Mouse (Mus musculus) telencephalon, adult 2 months (tissue): ENCODE results near the gene Frem1.
A peak's percentile ranks its signal among the peaks of the same experiment; 100 is the strongest.

Experiments used
- DNase-seq: peaks from one replicate; pipeline ENCODE4 v3.0.0-alpha.2; 2011; ENCODE audit warnings: low read depth, low spot score

Frem1 gene

DNA sequence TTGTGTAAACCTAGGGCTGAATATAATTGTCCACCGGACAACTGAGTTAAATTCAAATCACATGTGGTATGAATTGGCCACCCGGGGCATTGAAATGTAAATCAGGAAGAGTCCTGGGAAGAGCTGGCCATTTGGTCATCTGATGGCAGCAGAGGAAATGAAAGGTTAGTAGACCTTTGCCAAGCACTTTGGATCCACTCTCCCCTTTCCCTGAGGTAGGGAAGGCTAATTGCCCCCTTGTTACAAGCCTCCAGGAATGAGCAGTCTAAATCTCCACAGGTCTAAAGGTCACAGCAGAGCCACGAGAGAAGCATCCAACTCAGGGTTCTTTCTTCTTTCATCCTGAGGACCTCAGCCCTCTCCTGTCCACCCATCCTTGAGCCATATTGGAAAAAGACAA, 20.5 kb downstream of the Frem1 start:
- no peak for DNase-seq

DNA sequence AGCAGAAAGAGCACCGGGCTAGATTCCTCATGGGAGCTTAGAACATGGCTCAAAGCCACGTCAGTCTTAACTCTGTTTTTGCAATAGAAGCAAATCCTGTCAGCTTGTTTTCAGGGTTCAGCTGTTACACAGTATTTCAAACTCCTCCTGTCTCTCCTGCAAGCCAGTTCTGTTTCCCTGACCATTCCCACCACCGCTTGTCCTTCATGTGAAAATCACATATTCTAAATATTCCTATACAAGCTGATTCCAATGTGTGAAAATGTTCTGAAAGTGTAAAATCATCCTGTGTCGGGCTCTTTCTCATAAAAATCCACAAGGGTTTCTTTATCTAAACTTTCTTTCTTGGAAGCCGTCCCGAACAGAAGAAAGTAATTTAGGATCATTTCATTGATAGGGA, 22.0 kb downstream of the Frem1 start:
- peak; percentile 60 for DNase-seq

DNA sequence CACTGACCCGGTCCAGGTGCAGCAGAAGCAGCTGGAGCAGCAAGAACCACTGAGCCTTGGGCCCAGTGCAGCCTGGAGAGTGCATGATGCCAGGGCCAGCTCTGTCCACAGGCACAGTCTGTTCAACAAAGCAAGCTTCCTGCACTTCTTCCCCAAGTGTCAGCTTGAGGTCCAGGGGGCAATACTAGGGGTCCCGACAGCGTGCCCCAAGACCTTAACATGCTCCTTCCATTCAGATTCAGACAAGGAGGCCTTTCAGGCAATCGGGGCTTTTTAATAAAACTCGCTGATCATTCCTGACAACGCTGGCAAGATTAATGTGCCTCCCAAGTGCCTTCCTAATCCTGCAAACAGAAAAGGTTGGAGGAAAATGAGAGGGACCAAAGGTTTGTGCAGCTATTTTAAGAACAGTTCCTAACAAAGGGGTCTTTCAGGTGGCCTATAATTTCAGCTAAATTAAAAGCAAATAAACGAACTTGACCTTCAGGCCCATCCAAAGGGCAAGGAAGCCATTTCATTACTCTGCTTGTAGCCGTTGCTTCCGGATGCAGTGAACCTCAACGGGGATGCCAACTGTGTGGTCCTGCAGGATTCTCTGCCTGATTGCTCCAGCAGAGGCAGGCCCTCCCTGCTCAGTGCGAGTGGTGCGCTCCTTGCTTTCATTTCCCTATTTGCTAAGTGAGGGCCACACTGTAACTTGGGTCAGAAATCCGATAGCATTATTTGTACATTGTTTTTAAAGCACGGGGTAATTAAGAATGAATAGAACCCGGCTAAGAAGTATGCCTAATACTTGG, 31.2 kb downstream of the Frem1 start:
- DNase-seq = no peak

DNA sequence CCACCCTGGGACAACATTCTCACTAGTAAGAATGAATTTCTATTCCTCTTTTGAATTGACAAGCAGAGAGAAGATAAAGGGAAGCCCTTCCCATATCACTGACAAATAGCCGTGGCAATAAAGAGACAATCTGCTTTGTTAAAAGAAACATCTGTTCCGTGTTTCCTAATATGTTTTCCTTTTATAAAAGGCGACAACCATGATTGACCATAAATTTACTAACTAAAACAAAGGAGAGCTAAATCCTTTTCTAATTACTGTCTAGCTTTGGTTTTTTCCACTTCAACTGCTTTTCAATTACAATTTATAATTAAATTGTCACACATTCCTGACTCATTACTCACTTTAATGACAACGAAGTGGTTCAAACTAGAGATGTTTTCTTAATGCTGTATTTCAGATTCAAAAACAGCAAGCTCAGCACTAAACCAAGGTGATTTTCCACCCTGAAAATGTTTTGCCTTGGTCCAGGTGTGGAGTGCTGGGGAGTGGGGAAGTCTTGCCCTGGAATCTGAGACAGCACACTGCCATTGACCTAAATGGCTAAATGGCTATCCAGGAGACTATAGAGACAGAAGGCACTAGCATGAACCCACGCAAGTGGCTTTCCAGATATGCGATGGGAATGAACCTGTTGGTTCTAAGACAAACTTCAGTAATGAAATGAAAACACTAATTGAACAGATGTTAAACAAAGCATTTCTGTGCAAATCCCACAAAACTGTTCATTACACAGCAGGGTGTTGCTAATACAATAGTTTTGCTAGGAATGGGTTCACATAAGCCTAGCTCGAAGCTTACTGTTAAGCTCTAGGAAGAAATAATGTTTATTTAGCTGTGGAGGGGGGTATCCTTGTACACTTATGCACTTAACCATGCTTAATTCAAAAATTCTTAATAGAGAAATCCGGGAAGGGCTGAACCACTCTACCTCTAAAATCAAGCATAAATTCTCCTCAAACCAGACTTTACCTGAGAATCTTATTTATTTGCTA, 33.7 kb downstream of the Frem1 start:
- DNase-seq = no peak

DNA sequence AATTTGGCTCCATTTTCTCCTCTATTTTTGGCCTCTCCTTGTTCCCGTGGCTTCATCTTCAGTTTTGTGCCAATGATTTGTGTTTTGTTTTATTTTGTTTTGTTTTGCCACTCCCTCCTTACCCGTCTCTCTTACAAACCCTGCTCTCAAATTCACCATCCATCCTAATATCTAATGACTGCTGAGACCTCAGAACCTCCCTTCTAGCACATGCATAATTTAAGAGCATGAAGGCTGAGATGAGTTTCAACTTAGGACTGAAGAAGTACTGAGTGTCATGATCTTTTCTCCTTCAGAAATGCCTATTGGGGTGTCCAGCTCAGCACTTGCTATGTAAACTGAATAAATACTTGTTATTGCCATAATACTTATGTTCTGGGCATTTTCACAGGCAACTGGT, 37.6 kb downstream of the Frem1 start:
- DNase-seq = no peak

DNA sequence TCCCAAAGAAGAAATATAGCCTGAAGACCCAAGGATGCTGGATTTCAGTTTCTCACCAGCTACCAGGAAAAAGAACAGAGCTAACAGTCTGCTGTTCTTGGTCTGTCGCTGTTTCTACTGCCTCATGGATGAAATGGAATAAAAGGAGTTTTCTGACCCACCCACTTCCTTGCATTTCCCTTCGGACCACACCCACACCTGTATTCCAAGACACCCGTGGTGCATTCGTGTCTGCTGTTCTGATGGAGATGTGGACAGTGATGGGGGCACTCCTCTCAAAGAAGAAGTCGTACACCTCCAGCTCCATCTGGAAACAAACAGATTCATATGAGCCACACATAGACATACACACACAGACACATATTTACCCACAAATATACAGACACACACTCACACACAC, 48.1 kb downstream of the Frem1 start:
- no peak for DNase-seq

DNA sequence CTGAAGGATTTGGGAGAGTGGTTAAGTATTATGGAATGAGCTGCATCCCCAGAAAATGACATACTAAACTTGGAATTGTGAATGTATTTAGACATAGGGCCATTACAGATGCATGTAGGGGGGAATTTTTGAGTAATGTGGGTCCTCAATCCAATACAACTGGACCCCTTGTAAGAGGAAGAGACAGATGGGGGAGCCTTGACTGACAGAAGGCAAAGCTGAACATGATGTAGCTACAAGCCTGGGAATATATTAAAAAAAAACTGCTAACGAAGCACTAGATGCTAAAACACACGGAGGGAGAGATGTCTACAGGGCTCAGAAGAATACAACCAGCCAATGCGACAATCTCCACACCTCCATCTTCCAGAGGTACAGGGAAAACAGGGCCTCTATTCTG, 60.1 kb downstream of the Frem1 start:
- no peak for DNase-seq

DNA sequence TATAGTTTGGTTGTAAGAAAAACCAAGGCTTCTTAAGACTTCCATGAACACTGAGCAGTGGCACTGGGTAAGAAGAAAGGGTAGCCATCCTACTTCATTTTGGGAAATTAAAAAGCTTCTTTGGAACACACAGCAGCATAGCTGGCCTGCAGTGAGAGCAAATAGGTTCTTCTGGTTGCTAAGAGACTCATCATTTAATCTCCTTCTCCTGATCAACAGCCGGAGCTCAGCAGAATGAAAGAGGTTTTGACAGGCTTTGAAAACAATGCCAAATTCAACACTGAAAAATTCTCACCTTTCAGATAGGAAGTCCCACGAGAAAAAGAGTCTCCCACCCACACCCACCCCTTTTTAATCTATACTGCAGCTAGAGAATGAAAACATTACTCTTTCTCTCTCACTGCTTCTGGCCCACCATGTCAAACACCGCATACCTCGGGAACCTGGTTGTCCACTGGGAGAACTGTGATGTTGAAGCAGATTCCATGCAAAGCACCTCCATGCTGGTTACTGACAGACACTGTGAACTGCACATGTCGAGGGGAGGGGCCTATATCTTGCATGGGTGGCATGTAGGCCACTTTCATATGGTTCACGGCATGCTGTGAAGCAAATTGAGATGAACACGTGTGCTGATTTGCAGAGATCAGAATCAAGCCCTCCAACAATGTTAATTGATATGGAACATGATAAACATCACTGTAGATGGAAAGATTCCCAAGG, 61.0 kb downstream of the Frem1 start:
- DNase-seq = no peak

DNA sequence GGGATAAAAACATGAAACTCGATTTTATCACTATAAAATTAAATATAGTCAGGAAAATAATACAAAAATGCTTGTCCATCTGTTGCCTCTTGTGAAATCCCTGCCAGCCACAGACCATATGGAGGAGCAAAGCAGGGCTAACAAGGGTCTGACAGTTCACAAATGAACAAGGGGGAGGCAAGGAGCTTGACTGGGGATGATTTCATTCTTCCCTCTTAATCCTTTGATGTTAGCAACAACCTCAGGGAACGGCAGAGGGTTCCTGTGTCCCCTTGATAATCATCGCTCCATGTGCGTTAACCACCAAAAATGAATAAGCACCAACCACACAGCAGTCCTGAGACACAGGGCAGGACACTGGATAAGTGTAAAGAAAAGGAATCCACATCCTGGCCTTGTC, 79.8 kb downstream of the Frem1 start:
- no peak for DNase-seq

DNA sequence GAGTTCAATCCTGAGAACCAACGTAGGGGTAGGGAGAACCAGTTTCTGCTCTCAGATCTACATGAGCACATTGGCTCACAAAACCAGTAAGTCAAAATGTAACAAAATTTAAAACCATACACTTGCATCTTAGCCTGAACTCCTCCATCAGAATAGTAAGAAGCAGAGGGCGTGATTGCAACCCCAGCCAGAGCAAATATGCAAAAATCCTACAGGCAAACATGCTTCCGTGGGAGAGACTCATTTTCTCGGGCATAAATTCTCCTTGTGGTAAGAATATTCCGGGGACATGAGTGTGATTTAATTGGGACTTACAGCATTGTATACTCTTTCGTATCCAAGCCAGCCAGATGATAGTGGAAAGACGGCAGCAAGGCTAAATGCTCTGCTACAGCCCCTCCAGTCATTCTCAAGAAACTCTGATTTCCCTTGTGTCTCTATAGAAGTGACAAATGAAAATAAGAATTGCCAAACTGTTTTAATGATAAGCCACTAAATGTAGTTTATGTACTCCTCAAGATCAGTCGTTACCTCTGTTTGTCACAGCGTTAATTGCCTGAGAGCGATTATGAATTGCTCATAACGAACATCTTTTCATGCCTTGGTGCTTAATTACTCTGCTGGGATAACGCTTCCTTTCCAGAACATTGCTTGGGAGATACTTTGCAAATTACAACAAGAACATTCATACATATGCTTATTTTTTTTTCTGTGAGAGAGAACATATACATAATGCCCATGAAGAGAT, 81.1 kb downstream of the Frem1 start:
- no peak for DNase-seq

DNA sequence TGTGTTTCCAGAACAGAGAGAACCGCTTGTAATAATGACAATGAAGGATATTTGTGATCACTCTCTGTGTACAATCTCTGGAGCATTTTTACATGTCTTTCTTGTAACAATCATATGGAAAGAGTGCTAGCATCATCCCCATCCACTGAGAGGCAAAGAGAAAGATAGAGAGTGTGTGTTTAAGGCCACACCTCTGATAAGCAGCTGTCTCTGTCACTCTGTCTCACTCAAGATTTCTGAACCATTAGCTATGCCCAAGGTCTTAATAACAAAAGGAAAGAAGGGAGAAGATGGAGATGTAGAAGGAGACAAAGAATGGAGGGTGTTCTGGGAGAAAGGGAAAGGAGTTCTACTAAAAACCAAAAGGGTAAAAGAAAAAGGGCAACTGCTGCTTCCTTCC, 91.1 kb downstream of the Frem1 start:
- DNase-seq = no peak

DNA sequence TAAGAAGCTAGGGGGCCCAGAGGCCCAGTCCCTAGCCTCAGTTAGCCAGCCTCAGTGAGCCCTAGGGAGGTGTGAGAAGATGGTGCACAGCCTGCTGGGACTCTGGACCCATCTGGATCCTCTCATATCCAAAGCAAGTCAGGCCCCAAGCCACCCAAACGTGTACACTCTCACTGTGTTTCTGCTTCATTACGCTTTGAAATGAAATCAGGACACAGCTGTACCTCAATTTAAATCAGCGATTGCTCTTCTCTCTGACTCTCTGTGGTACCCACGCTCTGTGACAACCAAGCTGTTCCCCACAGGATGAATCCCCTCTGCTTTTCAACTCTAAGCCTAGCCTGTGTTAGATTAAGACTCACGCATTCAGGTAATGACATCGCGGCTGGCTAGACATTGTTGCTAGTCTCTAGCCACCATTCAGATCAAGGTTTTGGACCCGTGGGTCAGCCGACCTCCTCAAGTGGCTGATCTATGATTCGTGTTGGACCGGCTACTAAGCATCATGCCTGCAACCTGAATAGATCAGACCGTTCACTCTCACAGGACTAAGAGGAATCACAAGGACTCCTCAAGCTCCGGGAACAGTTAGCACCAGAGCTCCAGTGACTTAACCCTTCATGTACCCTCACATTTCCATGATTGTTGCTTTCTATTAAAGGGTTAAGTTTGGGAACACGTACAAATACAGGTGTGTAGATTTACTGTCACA, 94.2 kb downstream of the Frem1 start:
- DNase-seq = no peak

DNA sequence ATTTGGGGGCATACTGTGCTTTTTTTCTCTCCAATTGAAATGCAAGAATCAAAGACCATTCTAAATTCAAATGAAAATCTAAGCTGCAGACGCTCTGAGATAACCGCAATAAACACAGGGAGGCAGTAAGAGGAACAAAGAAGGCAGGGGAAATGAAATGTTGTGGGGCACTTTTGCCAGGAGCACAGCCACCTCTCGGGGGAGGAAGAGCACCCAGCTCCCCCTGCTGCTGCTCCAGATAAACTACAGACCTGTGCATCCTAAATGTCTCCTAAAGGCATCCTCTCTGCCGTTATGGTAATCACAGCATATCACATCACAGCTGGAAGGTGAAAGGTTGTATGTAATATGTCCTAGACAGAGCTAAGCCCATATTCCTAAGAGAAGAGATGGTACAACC, 98.1 kb downstream of the Frem1 start:
- no peak for DNase-seq

DNA sequence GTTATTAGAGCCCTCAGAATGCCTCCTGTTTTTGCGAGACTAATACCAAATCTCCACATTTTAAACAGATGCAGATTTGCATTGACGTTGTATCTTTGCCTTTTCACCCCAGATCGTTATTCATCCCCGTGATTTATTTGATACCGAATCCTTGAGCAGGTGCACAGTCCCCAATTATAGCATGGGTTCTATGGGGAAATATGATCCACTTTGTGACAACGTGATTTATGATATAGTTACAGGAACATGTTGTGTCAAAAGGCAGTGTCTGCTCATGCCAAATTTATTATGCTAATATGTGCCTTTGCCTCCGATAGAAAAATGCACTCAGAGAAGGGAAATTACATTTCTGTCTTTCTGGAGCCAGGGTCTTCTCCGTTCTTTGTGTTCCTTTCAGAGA, 102.6 kb downstream of the Frem1 start:
- no peak for DNase-seq

DNA sequence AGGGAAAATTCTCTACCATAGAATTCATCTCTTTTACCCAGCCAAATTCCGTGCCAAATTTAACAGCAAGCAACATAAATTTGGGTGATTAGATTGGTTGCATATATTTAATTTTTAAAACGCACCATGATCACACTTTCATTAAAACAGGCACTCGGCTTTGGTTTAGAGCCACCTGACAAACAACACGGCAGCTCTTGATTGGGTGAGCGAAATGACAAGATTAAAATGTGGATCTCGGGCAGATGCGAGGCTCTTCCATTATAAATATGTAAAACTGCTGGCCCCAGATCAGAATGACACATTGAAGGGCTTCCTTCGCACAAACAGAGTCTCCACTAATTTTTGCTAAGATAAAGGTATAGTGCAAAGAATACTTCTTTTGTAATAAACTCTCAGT, 105.4 kb downstream of the Frem1 start:
- DNase-seq = no peak

DNA sequence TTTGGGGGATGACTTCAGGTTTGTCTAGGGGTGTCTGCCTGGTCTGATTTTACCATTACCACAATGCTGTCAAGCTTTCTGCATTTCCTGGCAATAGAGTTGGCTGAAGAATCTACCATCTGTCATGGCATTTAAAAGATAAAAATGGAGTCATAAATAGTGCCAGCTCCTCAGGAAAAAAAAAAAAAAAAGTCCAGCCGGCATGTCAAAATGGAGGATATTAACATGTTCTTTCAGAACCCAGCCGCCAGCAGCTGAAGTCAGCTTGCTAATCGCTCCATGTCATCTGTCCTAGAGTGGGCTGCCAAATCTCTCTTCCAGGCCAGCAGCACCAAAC, 105.9 kb downstream of the Frem1 start:
- peak; percentile 82 for DNase-seq

DNA sequence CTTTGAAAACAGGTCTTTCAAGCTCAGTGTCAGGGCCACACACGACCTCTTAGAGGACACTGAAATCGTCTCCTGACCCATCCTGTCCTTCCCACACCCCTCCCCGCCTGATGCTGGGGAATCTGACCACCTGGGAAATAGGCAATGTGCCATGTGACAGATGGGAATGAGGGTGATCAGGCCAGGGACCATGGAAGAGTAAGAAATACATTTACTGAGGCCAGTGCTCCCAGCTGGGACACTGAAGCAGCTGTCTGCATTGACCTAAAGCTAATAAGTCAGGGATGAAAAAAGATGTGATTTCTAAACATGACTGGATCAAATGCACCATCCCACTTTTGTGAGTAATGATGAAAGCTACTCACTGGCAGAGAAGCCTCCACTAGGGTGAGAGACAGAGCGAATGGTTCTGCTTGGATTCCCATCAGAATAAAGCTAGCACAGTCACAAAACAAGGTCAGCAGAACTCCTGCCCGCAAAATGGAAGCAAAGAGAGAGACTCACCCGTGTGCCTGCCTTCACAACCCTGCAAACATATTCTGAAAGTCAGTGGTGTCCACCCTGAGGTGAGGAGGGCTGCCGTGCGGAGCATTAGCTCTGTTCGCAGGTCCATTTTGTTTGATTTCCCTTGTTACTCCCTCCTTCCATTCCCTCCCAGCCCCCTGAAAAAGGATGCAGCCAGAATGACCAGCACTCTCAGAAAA, 106.4 kb downstream of the Frem1 start:
- DNase-seq = no peak

DNA sequence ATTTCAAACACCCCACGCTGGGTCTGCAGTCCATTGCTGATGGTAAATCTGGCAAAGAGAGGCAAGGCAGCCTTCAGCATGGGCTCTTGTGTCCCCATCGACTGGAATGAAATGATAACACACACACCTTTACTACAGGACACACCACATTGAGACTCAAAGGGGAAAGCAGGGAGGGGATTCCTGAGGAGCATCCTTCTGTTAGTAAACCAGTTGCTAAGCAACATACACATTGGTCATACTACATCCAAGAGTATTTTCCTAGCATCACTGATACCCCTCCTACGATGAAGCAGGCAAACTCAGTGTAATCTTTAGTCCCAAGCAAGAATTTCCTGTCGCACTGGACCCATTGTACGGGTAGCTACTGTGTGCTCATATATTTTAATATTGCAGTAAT, 111.5 kb downstream of the Frem1 start:
- no peak for DNase-seq

DNA sequence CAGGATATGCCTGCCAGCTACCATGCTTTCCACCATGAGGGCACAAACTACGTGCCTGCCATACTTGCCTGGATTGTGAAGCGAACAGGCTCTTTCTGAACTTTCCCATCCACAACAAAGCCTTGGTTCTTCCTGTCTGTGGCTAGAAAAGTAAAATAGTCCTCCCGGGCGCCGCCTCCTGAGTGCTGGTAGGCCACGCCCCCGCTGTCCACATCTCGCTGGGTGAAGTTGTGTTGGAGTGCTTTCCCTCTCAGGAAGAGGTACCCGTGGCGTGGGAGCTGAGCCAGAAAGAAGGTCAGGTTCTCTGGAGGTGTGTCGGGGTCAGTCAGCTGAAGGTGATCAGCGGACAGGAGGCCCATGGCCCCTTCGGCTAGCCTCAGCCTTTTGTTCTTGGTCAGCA, 111.9 kb downstream of the Frem1 start:
- no peak for DNase-seq

DNA sequence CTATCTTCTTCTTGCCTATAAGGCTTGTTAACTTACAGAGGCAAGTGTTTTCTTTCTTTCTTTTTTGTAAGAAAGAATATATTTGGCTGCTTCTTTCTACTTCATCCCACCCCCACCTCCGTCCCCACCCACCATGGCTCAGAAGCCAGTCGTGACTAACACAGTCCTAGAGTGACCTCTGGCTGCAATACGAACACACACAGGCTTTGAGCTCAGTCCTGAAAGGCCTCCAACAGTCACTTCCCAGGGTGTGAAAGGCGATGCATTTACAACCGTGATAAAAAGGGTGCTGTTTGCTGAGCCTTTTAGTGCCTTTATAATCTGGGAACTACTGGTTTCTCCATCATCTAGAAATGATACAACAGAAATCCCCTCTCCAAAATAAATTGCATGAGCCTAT, 117.8 kb downstream of the Frem1 start:
- no peak for DNase-seq
